Mouse (Mus musculus) liver, embryonic 14.5 days (tissue): Measurements from ENCODE around the gene Arf1. TPM values are rescaled to one million over a fixed set of nuclear protein-coding genes. Genes with fewer than 3 reads are reported as not detected.
A peak's percentile ranks its signal among the peaks of the same experiment; 100 is the strongest.

ENCODE experiments used
- ATAC-seq: fragments of 200-750 bp; cut with Nextera tagmentation; 2 replicates; pipeline ENCODE4 v1.8.0; 2017; ENCODE audit warnings: moderate number of reproducible peaks, mild to moderate bottlenecking, moderate library complexity; ENCODE audit not compliant: insufficient read depth
- DNase-seq, 3 experiments: peaks; one replicate each; pipeline ENCODE4 v3.0.0-alpha.2; 2012 to 2013; ENCODE audit warnings: low read depth in 3 of 3, low spot score in 3 of 3
- H3K27ac ChIP-seq: fragments of 300-500 bp; sonication (generic); 2 replicates; pipeline ENCODE4 v1.5.1; 2014; ENCODE audit warnings: moderate library complexity, mild to moderate bottlenecking, control low read depth, inconsistent platforms
- H3K27me3 ChIP-seq: fragments of 300-500 bp; sonication (generic); 2 replicates; pipeline ENCODE4 v1.6.1; 2014; ENCODE audit warnings: mild to moderate bottlenecking, low read length, moderate library complexity; ENCODE audit not compliant: control insufficient read depth, insufficient read depth
- H3K36me3 ChIP-seq: fragments of 300-500 bp; sonication (generic); replicated peaks from 2 replicates; pipeline ENCODE4 v1.6.1; 2014; ENCODE audit warnings: low read depth; ENCODE audit not compliant: control insufficient read depth, insufficient read depth
- H3K4me1 ChIP-seq, 2 experiments: fragments of 200-500 bp in 1 of 2; fragments of 300-500 bp in 1 of 2; sonication (generic) in 1 of 2; replicated peaks; 2 replicates each; pipeline ENCODE4 v1.6.1; 2012 to 2014; ENCODE audit warnings: antibody characterized with exemption in 1 of 2, inconsistent platforms in 1 of 2, low read length in 1 of 2; ENCODE audit not compliant: control insufficient read depth in 2 of 2, insufficient read depth in 2 of 2
- H3K4me2 ChIP-seq: fragments of 300-500 bp; sonication (generic); 2 replicates; pipeline ENCODE4 v1.6.1; 2014; ENCODE audit warnings: low read depth, mild to moderate bottlenecking, control low read depth, moderate library complexity
- H3K4me3 ChIP-seq, 2 experiments: fragments of 200-500 bp in 1 of 2; fragments of 300-500 bp in 1 of 2; sonication (generic) in 1 of 2; 2 replicates each; pipeline ENCODE4 v1.5.1; 2012 to 2014; ENCODE audit warnings: low read depth in 2 of 2, low read length in 2 of 2, mild to moderate bottlenecking in 2 of 2, control low read depth in 1 of 2, inconsistent platforms in 1 of 2, moderate library complexity in 1 of 2; ENCODE audit not compliant: insufficient read depth in 1 of 2
- H3K9ac ChIP-seq: fragments of 300-500 bp; sonication (generic); replicated peaks from 2 replicates; pipeline ENCODE4 v1.6.1; 2014; ENCODE audit warnings: mild to moderate bottlenecking, control low read depth, moderate library complexity
- H3K9me3 ChIP-seq: fragments of 300-500 bp; sonication (generic); 2 replicates; pipeline ENCODE4 v1.6.1; 2016; ENCODE audit warnings: low read length, mixed read lengths; ENCODE audit not compliant: control insufficient read depth
- CTCF ChIP-seq: IDR thresholded peaks from 2 replicates; pipeline ENCODE4 v1.5.1; 2016; ENCODE audit warnings: antibody characterized with exemption, low read depth, control low read depth
- EP300 ChIP-seq: IDR thresholded peaks from 2 replicates; pipeline ENCODE4 v1.6.1; 2016; ENCODE audit warnings: antibody characterized with exemption, low read depth
- WGBS: fragments of 180-500 bp; shearing (Covaris S2); extraction: QIAGEN DNeasy Blood & Tissue Kit; methylation state at CpG from one replicate; pipeline ENCODE4 v1.1.7; 2014; ENCODE audit not compliant: insufficient replicate concordance; 5-methylcytosine and 5-hydroxymethylcytosine counted together
- polyA plus RNA-seq, 2 experiments: library from polyadenylated mRNA; depleted of rRNA in 1 of 2; stranded (reverse) in 1 of 2; unstranded in 1 of 2; fragments of >200 nt; fragmentation: Nextera tagmentation in 1 of 2; extraction: Ambion mirVana in 1 of 2; gene quantifications; 2 replicates each; pipeline versions ENCODE4 v1.2.1 to v1.2.3; 2012 to 2014

The Arf1 gene
- polyA plus RNA-seq, 2 experiments, result 190 to 227 TPM

DNA sequence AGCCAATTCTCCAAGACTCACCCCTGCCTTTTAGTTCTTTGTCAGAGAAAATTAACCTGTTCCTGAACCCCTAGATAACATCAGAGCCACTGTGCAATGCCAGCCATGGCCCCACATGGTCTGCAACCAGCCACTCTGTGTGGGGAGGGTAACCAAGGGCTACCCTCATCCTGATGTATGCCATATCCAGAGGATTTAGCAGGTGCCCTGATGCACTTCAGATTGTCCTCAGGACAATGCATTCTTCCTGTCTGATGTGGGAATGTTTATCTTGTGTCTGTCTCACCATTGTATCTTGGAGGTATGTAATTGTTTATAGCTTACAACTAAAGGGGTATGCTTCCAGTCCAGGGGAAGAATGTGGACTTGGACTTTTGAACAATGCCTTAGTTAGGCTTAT, 31.8 kb downstream of the Arf1 start:
- no peaks in the 10 kb centered on the region; the same call in 1 of the 2 replicates for H3K36me3 ChIP-seq
- H3K9ac ChIP-seq, result no peak overlapping the region
- TF ChIP-seq CTCF (no peak), EP300 (no peak)
- no peak for DNase-seq
- H3K9me3 ChIP-seq, result no peaks in the 10 kb centered on the region
- no peak overlapping the region for H3K4me2 ChIP-seq
- no peak overlapping the region for H3K27ac ChIP-seq
- H3K4me1 ChIP-seq, result peaks cover 3 to 6% of the 10 kb centered on the region in 2 experiments
- H3K4me3 ChIP-seq, result no peak overlapping the region
- ATAC-seq, result no peak
- no peaks in the 10 kb centered on the region for H3K27me3 ChIP-seq

DNA sequence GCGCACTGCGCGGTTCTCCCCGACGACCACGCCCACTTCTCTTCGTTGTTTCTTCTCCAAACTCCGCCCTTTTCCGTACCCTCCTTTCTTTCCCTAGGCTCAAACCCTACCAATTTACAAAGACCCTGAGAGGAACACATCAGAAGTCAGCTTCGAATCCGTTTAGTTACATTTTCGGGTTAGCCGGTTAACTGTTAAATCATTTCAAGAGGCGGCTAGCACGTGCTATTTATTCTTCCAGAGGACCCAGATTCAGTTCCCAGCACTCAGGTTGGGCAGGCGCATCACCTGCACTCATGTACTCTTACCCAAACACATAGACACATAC, 36.0 kb downstream of the Arf1 start, which contains the start of gene Guk1:
TSS of gene Guk1 (minus strand) at position 154 of the 328 bp plus-strand sequence.
- Histone ChIP-seq H3K27me3 (no peaks in the 10 kb centered on the region), H3K4me3 (peak within 1 kb of the TSS; percentile 62 to 77), H3K9me3 (no peaks in the 10 kb centered on the region), H3K4me1 (peaks cover 8 to 10% of the 10 kb centered on the region in 2 experiments), H3K9ac (peak within 1 kb of the TSS; percentile 71), H3K4me2 (peak within 1 kb of the TSS; percentile 94), H3K27ac (peak within 1 kb of the TSS; percentile 94), H3K36me3 (no peaks in the 10 kb centered on the region)
- DNase-seq (no peak), ATAC-seq (no peak)
- no peak for TF ChIP-seq CTCF
- no peak for TF ChIP-seq EP300
- WGBS, result 7% methylated on average over 16 of the region's 16 CpGs

DNA sequence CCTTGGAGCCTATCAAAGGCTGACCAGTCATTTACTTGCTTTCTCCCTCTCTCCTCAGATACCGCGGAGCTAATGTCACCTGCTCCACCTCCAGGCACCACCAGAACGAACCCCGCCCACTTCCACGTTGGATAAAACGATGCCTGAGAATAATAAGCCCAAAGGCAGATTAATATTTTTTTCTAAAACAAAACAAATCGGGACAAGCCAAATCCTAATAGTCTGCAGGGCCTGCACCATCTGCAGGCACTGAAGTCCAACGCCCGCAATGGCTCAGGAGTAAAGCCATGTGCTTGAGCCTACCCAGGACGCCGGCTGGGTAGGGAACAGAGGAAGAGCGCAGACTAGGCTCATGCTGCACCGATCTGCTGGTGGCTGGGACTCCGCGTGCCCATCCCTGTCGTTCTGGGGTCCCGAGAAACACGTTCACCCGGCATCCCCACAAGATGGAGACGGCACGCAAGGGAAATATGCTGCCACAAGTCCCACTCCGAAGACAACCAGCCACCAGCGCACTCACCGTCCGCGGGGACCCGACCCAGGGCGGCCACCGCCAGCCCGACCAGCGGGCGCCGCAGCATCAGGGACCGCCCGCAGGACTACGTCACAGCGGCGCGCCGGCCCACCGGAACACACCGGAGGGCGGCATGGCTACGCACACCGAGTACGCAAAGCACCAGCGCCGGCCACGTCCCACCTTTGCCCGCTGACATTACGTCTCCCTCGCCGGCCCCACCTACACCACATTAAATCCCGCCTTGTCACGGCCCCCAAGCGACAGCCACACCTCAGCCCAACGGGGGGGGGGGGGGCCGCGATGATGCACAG, 36.6 kb downstream of the Arf1 start:
- no peaks in the 10 kb centered on the region for H3K9me3 ChIP-seq
- H3K27me3 ChIP-seq, result no peaks in the 10 kb centered on the region
- WGBS, result under 1% methylated on average over 59 of the region's 59 CpGs

DNA sequence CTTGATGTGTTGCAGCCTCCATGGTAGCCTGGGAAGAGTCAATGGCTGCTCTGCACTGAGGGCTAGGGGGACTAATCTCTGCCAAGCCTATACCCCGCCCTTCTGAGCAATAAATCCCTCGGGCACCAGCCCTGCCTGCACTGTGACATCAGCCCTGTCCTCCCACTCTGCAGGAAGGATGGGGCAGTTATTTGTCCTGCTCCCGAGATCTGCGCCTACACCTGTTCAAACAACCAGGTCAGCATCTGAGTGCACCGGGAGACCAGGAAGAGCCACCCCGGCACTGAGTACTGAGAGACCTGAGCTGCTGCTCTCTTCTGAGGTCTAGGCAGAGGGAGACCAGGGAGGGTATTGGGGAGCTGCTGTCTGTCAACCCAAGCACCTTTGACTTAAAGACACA, 40.4 kb downstream of the Arf1 start:
- no peak overlapping the region for H3K9ac ChIP-seq

More for the DNA sequence above, 36.6 kb downstream of the Arf1 start:
- ATAC-seq, result peak; percentile 96
- DNase-seq, result peak; percentile 75 to 89 (median 80)
- TF ChIP-seq EP300 (peak; percentile 40; the same call in 1 of the 2 replicates), CTCF (no peak)
- H3K4me1 ChIP-seq, result peaks cover 8 to 10% of the 10 kb centered on the region in 2 experiments
- peak overlapping the region; percentile 62 to 77 for H3K4me3 ChIP-seq
- H3K36me3 ChIP-seq, result no peaks in the 10 kb centered on the region
- H3K27ac ChIP-seq, result peak overlapping the region; percentile 94
- peak overlapping the region; percentile 71 for H3K9ac ChIP-seq
- H3K4me2 ChIP-seq, result peak overlapping the region; percentile 94

DNA sequence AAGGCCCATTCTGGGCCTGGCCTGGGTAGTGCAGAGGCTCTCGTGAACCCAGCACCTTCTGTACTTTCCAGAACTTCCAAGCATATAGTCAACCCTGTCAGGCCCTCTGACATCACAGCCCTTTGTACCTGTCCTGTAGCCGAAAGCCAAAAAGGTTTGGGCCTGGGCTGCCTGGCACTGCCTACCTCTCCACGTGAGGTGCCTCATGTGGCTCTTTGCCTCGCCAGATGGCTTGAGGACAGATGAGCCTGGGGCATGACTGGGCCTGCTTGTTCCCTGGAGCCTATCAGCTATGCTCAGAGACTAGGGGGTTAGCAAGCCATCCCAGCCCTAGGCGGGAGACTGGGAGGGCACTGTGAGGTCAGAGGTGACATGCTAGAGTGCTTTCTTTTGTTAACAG, 42.6 kb downstream of the Arf1 start:
- no peak for ATAC-seq
- Histone ChIP-seq H3K4me2 (no peak overlapping the region), H3K9ac (no peak overlapping the region), H3K4me3 (no peak overlapping the region), H3K9me3 (no peaks in the 10 kb centered on the region), H3K4me1 (peaks cover 8 to 12% of the 10 kb centered on the region in 2 experiments), H3K27me3 (no peaks in the 10 kb centered on the region), H3K36me3 (no peaks in the 10 kb centered on the region; the same call in 1 of the 2 replicates), H3K27ac (no peak overlapping the region)
- 70% methylated on average over 5 of the region's 5 CpGs for WGBS
- no peak for TF ChIP-seq EP300
- TF ChIP-seq CTCF, result no peak
- no peak for DNase-seq

More for the DNA sequence above, 40.4 kb downstream of the Arf1 start:
- Histone ChIP-seq H3K4me1 (peaks cover 13 to 16% of the 10 kb centered on the region in 2 experiments), H3K36me3 (no peaks in the 10 kb centered on the region; the same call in 1 of the 2 replicates), H3K27ac (no peak overlapping the region), H3K27me3 (no peaks in the 10 kb centered on the region), H3K9me3 (no peaks in the 10 kb centered on the region), H3K4me3 (no peak overlapping the region), H3K4me2 (no peak overlapping the region)
- no peak for DNase-seq
- no peak for ATAC-seq
- WGBS, result 69% methylated on average over 6 of the region's 6 CpGs
- no peak for TF ChIP-seq CTCF
- TF ChIP-seq EP300, result no peak
